Mouse (Mus musculus) right cerebral cortex, adult 18-20 months (tissue): Measurements from ENCODE around the gene Inpp5e.

Source experiments
- DNase-seq: peaks from one replicate; pipeline ENCODE4 v3.0.0; 2022; ENCODE audit warnings: mixed read lengths

Inpp5e gene

GRCm38 (mm10) chr2:26359983-26360382, 49.0 kb downstream of the Inpp5e start:
- no peak for DNase-seq

GRCm38 (mm10) chr2:26358667-26359320, 50.2 kb downstream of the Inpp5e start:
- no peak for DNase-seq

GRCm38 (mm10) chr2:26357484-26357883, 51.5 kb downstream of the Inpp5e start:
- DNase-seq: no peak

- no peak for DNase-seq
These were observed 52.3 kb downstream of the Inpp5e start for GRCm38 (mm10) chr2:26356678-26357077.

GRCm38 (mm10) chr2:26356231-26356630, 52.8 kb downstream of the Inpp5e start:
- DNase-seq: no peak

GRCm38 (mm10) chr2:26354401-26354800, 54.6 kb downstream of the Inpp5e start:
- no peak for DNase-seq

GRCm38 (mm10) chr2:26353066-26353980, 55.7 kb downstream of the Inpp5e start:
- DNase-seq: no peak

- DNase-seq: peak; percentile 41
These were observed 56.6 kb downstream of the Inpp5e start for GRCm38 (mm10) chr2:26352291-26352910.

GRCm38 (mm10) chr2:26351358-26352290, 57.4 kb downstream of the Inpp5e start, which contains the start of gene Dnlz:
TSS of gene Dnlz (minus strand) at chr2:26352110.
- DNase-seq: peak; percentile 95

GRCm38 (mm10) chr2:26348241-26348640, 60.8 kb downstream of the Inpp5e start:
- no peak for DNase-seq
